Mouse (Mus musculus) left cerebral cortex, postnatal 14 days (tissue): Measurements from ENCODE around the gene Ovol2. TPM values are rescaled to one million over a fixed set of nuclear protein-coding genes. Genes with fewer than 3 reads are reported as not detected.

Experiments used
- DNase-seq, 2 experiments: peaks; one replicate each; pipeline ENCODE4 v3.0.0; 2021 to 2022; ENCODE audit warnings: low spot score in 2 of 2, mixed read lengths in 1 of 2
- intact Hi-C: fragments of 180-260 bp; cut with DNase I; formaldehyde crosslinking; loops from one replicate; pipeline ENCODE4 v1.15.1; 2025
- total RNA-seq, 2 experiments: library from RNA; stranded (reverse); gene quantifications; 2 replicates each; pipeline ENCODE4 v1.2.3; 2021

Gene Ovol2
- total RNA-seq, 2 experiments from 2014 or later = 5.3 to 6.7 TPM

- DNase-seq = no peak
- intact Hi-C loops = no loop called here
These were observed 2.0 kb downstream of the Ovol2 start for GRCm38 (mm10) chr2:144329937-144330336.

GRCm38 (mm10) chr2:144329451-144329850, 2.5 kb downstream of the Ovol2 start:
- no peak for DNase-seq
- intact Hi-C loops = no loop called here

GRCm38 (mm10) chr2:144324218-144324617, 7.7 kb downstream of the Ovol2 start:
- intact Hi-C loops = no loop called here
- no peak for DNase-seq

GRCm38 (mm10) chr2:144311372-144311771, 20.6 kb downstream of the Ovol2 start:
- no peak for DNase-seq
- intact Hi-C loops = no loop called here

GRCm38 (mm10) chr2:144310273-144310672, 21.7 kb downstream of the Ovol2 start:
- DNase-seq = no peak
- intact Hi-C loops = no loop called here

GRCm38 (mm10) chr2:144308561-144308960, 23.4 kb downstream of the Ovol2 start:
- DNase-seq = no peak
- intact Hi-C loops = no loop called here

- no peak for DNase-seq
- intact Hi-C loops = no loop called here
These were observed 26.1 kb downstream of the Ovol2 start for GRCm38 (mm10) chr2:144305721-144306294.

- intact Hi-C loops = no loop called here
- no peak for DNase-seq
These were observed 30.8 kb downstream of the Ovol2 start for GRCm38 (mm10) chr2:144301101-144301500.

- intact Hi-C loops = no loop called here
- peak in 1 of 2 experiments; percentile 35 for DNase-seq
These were observed 31.9 kb downstream of the Ovol2 start for GRCm38 (mm10) chr2:144299749-144300669.

- no peak for DNase-seq
- intact Hi-C loops = no loop called here
These were observed 36.7 kb downstream of the Ovol2 start for GRCm38 (mm10) chr2:144295145-144295735.

- intact Hi-C loops = no loop called here
- DNase-seq = peak; percentile 73 to 83
These were observed 40.2 kb downstream of the Ovol2 start for GRCm38 (mm10) chr2:144291600-144292305.

GRCm38 (mm10) chr2:144290321-144290720, 41.6 kb downstream of the Ovol2 start:
- no peak for DNase-seq
- intact Hi-C loops = no loop called here

- DNase-seq = no peak
- intact Hi-C loops = loop anchor here (10.0 kb wide), 2 partner anchors 173 to 417 kb away; partner anchors contain the start of gene Bfsp1
These were observed 50.5 kb downstream of the Ovol2 start for GRCm38 (mm10) chr2:144281417-144281816.

GRCm38 (mm10) chr2:144280568-144280967, 51.4 kb downstream of the Ovol2 start:
- intact Hi-C loops = loop anchor here (10.0 kb wide), 2 partner anchors 174 to 416 kb away; partner anchors contain the start of gene Bfsp1
- DNase-seq = no peak

- no peak for DNase-seq
- intact Hi-C loops = loop anchor here (10.0 kb wide), 2 partner anchors 175 to 415 kb away; partner anchors contain the start of gene Bfsp1
These were observed 52.2 kb downstream of the Ovol2 start for GRCm38 (mm10) chr2:144279742-144280141.

GRCm38 (mm10) chr2:144276885-144277284, 55.1 kb downstream of the Ovol2 start:
- intact Hi-C loops = no loop called here
- no peak for DNase-seq

GRCm38 (mm10) chr2:144274741-144275140, 57.2 kb downstream of the Ovol2 start:
- DNase-seq = no peak
- intact Hi-C loops = no loop called here

GRCm38 (mm10) chr2:144272088-144272487, 59.9 kb downstream of the Ovol2 start:
- intact Hi-C loops = no loop called here
- no peak for DNase-seq

- DNase-seq = peak; percentile 95
- intact Hi-C loops = no loop called here
These were observed 61.2 kb downstream of the Ovol2 start, which contains the start of the genes Mgme1 and Snx5 for GRCm38 (mm10) chr2:144270507-144271420. Mgme1 (plus strand) TSS chr2:144270663. Snx5 (minus strand) TSS chr2:144270906.
